Mouse (Mus musculus): ENCODE results near the gene Syne1.
"Not testable (repeated sequence)": the region's sequence is repeated elsewhere in the genome, so short reads cannot be mapped to it uniquely, and the experiment has no call there.

Syne1 gene

DNA sequence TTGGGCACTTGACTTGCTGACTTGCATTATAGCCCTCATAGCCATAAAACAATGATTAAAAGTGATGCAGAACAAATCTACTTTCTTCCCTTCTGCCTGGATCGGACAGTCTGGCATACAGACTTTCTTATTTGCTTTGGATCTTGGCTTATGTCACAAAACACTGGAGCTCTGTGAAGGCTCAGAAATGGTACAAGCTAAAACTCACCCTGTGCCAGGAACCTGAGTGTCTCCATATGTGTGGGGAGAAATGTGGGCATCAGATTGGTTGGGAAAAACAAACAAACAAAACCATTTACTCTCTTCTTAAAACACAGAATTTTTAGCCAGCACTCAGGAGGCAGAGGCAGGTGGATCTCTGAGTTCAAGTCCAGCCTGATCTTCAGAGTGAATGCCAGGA lies 30.6 kb downstream of the Syne1 start:
- no peak for DNase-seq (ENCODE audit: low read depth, low spot score)

DNA sequence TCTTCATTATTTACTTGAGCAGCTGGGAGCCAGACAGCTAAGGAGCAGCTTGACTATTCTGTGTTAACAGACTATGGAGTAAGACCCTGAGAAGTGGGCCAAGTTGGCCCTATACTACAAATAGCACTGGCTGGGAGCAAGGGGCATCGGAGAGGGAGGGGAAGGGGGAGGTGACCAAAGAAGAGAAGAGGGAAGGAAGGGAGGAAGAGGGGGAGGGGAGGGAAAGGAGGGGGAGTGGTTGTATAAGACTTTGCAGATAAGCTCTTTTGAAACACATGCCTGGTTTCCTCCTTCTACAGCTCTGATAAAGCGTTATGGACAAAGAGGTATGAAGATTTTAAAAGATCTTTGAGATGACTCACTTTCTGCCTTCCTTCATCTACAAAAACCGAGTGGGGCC lies 36.0 kb downstream of the Syne1 start:
- no peak for DNase-seq (ENCODE audit: low read depth, low spot score)

DNA sequence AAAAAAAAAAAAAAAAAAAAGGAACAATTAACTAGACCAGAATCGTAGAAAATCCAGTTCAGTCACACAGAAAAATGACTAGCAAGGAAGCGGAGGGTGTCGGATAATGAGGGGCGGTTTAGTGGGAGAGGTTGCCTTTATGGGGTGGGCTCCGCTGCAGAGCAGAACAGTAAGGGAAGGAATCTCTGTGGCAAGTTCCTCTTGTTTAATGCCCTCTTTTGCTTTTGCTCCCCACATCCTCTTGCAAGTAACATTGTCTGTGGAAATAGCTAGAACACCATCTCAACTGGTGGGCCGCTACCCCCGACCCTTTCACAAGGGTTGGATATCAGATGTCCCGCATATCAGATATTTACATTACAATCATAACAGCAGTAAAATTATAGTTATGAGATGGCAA lies 37.1 kb downstream of the Syne1 start:
- DNase-seq (ENCODE audit: low read depth, low spot score): no peak

DNA sequence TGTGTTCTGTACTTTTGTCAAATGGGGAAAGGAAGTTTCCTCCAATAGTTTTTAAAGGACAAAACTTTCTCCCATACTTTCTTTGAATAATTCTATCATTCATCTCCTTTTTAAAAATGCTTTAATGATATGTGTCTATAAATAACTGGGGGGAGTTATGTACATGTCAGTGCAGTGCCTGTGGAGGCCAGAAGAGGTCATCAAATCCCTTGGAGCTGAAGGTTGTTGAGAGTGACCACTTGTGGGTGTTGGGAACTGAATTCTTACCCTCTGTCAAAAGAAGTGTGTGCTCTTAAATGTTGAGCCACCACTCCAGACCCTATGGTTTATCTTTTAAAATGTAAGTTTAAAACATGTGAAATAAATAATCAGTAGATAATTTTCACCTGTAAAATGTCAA lies 39.0 kb downstream of the Syne1 start:
- DNase-seq (ENCODE audit: low read depth, low spot score): no peak

DNA sequence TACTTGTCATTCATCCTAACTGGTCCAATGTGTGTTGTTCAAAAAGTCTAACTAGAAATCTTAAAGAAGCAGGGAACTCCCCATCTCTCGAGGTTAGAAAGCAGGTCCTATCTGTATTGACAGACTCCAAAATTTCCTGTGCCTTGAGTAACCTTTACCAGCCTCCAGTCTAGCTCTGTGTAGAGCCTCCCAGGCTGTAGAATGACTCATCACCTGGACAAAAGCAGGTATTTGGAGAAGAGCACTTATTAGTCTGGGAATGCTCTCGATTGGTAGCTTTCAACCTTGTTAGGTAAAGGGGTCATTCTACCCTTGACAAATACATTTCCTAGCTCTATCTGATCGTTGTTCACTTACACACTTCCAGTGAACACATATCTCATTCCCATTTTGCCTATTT lies 39.9 kb downstream of the Syne1 start:
- no peak for DNase-seq (ENCODE audit: low read depth, low spot score)

DNA sequence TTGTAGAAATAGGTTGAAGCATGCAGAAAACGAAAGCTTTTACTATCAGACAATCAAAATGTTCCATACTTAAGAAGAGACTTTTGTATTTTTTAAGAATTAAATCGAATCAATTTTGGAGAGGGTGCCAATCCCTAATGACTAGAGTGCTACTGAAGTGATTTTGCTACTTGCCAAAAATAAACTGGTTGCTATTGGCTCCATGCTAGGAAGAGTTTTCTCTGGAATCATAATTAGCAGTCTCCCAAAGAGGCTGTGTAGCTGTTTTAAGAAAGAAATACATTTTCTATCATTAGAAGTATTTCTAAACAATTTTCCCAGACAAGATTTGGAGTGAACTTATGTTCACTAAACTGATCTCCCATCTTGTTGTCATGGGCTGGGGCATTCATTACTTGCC lies 43.8 kb downstream of the Syne1 start:
- no peak for DNase-seq (ENCODE audit: low read depth, low spot score)

DNA sequence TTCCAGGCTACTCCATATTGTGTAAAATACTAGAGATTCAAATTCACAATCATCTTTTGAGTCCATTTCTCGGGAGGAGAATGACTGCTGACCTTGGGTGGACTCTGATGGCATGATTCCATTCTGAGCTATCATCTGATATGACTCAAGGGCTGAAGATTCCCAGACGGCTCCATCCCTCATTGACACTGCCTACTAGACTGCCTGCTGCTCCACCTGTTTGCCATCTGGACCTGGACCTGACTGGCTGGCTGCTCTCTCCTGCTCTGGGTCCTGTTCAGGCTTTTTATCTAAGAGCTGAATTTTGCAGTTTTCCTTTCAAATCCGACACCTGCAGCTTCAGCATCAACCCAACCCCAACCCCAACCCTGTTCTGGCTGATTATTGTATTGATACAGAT lies 46.5 kb downstream of the Syne1 start:
- DNase-seq (ENCODE audit: low read depth, low spot score): no peak

DNA sequence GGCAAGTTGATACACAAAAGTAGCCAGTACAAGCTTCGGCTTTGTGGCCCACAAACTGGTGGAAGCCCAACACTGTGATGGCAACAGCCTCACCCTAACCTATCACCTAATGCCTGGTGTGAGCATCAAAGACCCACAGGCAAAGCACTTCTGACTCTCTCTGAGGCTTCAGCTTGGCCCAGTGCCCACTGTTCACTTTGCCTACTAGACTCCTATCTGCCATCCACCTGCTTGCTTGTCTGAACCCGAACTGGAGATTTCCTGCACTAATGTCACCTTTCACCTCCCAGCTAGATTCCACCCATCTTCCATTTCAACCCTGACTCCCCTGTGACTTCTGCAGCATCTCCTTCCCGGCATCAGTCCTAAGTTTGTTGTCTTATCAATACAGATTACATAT lies 47.4 kb downstream of the Syne1 start:
- DNase-seq (ENCODE audit: low read depth, low spot score): no peak

DNA sequence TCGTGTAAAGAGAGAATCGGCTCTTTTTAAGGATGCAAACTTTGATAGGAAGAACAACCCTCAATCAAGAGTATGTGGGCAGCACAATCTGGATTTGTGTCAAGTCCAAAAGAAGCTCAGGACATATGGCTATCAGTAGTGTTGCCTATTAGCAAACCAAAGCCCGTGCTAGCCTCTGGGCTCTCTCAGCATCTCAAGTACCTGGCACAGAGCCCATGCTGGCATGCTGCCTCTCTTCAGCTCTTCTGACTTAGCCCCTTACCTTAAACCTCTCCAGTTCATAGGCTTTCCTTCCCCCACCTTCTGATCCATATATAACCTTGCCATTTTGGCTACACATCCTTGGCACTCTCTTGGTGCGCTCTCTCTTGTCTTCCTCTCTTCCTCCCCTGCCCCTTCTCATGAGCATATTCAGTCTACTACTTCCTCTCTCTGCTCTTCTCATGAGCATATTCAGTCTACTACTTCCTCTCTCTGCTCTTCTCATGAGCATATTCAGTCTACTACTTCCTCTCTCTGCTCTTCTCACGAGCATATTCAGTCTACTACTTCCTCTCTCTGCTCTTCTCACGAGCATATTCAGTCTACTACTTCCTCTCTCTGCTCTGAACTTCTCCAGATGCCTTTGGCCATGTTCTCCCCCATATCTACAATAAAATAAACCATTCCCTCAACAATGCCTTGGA lies 51.5 kb downstream of the Syne1 start:
- DNase-seq (ENCODE audit: low read depth, low spot score): not testable (repeated sequence)

DNA sequence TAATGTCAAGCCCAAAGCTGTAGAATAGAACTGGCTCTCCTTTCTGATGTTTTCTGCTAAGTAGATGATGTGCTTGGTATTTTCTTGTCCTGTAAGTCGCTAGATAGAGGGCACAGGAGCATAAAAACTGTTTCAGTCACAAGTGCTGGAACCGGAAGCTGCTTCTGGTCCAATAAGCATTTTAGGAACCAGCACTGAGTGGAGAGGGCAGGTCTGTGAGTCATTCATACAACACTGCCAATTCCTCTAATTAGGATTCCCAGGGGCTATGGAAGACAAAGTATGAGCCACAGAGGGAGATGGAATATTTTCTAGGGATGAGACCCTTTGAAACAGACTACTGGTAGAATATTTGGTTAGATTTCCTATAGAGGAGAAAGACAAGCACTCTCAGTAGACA lies 53.4 kb downstream of the Syne1 start:
- no peak for DNase-seq (ENCODE audit: low read depth, low spot score)

DNA sequence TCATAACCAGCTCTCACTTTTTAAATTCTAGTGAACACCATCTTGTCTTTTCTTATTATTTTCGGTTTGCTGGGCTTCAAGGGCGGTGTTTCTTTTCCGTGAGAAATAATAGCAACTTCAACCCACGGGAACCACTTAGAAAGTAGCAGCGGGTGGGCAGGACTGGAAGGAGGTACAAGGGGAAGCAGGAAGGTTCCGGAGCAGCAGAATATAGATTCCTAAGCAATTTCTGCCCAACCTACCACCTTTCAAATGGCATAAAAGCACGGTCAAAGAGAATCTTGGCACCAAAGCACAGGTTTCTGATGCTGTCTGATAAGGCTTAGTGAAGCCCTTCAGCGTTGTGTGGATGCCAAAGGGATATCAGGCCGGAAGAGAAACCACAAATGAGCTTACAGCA lies 60.2 kb downstream of the Syne1 start:
- no peak for DNase-seq (ENCODE audit: low read depth, low spot score)

DNA sequence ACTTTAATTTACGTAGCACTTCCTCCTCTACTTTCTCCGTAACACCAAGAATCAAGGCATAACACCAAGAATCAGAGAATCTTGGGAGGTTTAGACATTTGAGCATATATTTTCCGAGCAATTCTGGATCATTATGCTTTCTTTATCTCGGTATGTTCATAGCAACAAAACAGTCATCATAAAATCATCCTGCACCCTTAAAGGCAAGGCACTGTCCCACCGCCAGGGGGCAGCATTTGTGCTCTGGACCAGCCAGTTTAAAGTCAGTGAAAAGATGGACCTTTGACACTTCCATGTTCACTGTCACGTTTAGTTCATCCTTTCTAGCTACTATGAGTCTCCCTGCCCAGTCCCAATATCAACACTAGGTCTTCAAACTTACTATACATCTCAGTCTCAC lies 61.3 kb downstream of the Syne1 start:
- DNase-seq (ENCODE audit: low read depth, low spot score): no peak

DNA sequence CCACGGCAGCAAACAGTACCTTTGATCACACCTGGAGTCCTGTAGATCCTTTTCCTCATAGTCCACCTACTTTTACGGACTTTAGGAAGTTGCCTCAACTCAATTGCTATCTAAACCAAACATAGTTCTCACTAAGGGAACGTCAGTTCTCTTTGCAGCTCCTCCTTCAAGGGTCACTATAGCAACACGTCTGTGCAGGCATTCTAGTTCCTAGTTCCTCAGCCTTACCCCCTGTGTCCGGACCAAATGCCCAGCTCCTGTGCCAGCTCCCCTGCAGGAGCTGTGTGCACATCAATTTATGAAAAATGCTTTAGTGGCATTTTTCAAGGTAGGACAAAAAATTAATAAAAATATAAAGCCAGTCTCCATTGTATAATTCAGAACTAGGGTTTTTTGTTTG lies 63.2 kb downstream of the Syne1 start:
- no peak for DNase-seq (ENCODE audit: low read depth, low spot score)

DNA sequence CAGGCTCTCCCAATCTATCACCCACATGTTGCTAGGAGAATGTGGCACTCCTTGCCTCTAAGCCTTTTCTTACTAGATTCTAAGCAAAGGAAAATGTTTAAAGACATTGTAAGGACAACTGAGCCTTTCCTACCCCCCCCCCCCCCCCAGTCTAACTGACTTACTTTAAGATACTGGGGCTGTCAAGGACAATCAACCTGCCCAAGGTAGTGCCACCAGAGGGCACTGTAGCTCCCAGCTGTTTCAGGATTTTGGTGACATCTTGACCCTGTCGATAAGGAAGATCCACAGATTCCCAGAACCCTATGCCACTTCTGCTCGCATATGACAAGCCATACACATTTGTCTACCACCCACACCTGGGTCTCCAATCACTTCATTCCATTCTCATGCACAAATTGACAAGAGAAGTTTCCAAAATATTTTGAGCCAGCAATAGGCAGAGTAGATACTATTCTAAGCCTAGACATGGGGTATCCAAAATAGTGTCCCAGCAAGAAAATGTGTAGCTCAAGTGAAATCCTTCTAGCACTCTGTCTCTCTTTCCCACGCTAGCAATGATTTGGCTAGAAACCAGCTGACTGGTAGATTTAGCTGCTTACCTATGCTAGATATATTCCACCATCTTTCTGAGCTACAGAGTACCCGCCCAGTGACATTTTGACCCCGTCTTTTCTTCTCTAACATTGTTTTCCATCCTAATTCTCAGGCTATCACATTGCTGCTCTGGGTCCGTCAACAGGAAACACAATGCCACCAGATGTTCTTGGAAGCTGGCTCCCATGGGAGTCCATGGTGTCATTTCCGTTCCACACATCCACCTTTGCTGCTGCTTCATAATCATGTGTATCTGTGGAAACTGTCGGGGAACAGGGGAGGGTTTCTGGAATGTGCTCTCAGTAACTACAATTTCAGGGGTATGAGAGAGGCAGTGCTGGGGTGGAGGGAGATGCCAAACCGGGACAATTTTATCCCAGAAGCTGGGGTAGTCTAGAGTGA lies 70.4 kb downstream of the Syne1 start:
- no peak for DNase-seq (ENCODE audit: low read depth, low spot score)

DNA sequence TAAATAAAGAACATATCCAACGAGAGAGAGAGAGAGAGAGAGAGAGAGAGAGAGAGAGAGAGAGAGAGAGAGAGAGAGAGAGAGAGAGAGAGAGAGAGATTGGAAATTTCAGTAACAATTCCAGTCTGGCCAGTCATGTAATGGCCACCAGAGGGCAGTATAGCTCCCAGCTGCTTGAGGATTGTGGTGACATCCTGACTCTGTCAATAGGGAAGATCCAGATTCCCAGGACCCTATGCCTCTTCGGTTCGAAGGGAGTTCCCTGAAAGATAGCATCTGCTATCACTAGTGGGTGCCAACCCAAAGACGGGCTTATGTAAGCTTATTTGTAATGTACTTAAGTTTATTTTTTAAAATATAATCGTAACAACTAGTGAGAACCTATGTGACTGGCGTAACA lies 71.2 kb downstream of the Syne1 start:
- DNase-seq (ENCODE audit: low read depth, low spot score): peak; percentile 18

DNA sequence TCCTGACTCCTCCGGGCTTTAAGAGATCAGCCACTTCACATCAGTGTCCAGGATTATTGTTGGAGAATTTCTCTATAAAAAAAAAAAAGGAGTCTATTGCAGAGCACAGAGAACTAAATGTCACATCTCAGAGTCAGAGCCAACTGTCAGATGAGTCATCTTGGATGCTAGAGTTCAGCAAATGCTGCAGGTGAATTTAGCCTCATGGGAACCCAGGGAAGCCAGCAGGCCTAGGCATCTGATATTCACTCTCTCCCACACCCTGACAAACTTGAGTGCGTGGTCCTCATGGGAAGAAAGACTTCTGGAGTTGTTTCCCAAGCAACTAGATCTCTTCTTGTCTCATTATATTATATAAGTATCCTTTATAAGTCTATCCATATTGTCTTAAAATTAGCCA lies 82.6 kb downstream of the Syne1 start:
- DNase-seq (ENCODE audit: low read depth, low spot score): no peak

DNA sequence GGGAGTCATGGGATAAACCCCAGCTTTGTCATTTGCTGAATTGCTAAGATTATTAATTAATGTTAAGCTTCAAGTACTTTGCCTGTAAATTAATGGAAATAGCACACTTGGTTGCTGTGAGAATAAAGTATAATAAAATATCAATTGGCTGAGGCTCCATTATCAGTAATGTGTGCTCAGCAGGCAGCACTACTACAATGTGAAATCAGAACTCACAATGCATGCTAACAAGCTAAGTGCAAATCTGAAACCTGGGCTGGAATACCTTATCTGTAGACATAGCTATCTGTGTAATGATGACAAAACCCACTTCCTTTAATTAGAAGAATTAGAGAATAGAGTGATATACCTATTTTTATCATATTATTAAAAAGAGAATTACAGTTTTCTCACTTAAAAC lies 97.5 kb downstream of the Syne1 start:
- DNase-seq (ENCODE audit: low read depth, low spot score): no peak

DNA sequence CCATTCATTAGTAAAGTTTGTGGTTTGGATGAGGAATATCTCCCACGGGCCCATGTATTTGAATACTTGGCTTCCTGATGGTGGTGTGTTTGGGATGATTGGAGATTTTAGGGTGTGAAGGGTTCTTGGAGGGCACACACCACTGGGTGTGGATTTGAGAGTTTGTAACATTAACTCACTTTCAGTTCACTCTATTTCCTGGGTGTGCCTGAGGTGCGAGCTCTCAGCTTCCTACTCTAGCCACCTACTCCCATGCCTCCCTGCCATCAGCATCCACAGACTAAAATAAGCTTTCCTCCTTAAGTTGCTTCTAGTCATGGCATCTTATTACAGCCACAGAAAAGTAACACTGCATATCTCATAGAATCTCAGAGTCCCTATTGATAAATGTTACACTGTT lies 101.3 kb downstream of the Syne1 start:
- DNase-seq (ENCODE audit: low read depth, low spot score): no peak

DNA sequence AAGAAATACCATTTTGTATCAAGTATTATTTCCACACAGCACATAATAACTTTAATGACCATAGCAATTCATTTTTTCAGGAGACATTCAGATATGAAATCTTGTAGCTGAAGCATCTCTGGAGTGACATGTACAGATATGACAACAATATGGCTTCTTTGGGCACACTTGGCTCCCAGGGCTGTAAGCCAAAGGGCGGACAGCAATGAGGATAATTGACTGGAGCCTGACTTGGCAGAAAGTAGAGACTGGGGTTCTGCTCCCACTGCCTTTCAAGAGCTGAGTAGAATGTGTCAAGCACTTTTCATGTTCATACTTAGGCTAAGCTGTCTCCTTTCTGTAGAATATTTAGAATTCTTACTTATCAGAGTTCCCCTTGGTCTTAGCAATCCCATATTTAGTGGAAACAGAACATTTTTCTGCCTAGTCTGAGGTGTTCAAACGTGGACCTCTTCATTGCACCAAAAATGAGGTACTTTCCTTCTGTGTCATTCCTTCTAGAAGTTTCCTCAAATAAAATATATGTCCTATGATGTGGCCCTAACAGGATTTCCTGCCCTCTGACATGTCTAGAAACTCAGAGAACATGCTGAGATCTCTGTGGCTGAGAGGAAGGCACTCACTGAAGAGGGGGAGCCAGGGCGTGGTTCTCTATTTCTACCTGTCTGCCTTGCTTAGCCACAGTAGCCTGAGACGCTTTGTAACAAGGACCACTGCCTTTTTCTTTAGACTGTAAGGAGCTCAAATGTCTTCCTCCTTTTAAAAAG lies 103.1 kb downstream of the Syne1 start:
- no peak for DNase-seq (ENCODE audit: low read depth, low spot score)

DNA sequence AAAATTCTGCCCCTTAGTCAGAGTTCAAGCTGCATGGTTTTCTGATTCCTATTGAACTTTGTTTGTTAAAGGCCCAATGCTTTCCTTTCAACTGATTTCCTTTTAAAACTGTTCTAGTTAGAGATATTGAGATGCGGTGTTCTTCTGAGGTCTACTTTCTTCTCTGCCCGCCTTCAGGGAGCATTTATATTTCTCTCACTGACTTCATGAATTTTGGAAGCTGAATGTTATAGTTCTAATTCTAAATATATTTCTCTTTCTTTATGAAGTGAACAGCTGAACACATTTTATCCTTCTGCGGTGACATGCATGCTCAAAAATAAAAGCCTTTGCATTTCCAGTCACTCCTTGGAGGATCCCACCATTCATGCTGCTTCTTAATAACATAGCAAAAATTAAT lies 106.0 kb downstream of the Syne1 start:
- no peak for DNase-seq (ENCODE audit: low read depth, low spot score)

DNA sequence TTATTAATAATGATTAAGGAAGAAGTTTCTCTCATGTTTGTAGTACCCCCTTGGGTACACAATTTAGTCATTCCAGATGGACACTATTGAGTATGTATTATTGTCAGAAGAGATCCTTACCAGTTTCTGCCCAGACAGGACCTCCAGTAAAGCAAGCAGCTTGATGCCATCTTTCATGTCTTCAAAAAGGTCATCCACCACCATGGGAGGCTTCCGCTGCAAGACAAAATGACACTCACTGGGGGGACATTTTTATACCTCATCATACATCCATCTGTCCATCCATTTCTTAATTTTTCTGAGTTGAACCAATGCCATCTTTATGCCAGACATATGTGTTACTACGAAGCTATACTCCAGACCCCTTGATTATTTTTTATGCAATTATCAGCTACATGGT lies 108.3 kb downstream of the Syne1 start:
- no peak for DNase-seq (ENCODE audit: low read depth, low spot score)

DNA sequence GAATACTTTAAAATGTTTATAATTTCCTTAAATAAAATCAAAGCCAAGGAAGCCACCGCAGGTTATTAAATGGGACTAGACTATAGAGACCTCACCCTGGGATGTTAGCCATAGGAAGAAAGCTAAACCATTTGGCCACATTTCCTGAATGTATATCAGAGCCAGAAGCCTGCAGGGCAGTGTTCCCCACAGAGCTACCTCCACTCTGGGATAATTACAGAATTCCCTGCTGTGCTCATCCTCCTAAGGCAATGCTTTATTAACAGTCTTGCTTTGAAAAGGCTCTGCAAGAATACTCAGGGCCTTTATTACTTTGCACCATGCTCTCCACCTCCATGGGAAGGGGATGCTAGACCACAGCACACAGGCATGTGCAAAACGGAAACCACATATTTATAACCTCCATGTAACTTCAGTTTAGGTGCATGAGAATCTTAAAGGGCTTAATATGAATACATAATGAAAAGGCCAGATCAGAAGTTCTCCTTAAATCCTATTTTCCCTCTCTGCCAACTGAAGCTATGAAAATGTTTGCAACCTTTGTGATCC lies 111.4 kb downstream of the Syne1 start:
- DNase-seq (ENCODE audit: low read depth, low spot score): no peak
